Mouse (Mus musculus): ENCODE data around the gene Hist1h2ah. TPM values are rescaled to one million over a fixed set of nuclear protein-coding genes. Genes with fewer than 3 reads are reported as not detected.
A peak's percentile ranks its signal among the peaks of the same experiment; 100 is the strongest.

Hist1h2ah gene
- total RNA-seq, 1 experiment from 2014 or later, result 989 TPM

DNA sequence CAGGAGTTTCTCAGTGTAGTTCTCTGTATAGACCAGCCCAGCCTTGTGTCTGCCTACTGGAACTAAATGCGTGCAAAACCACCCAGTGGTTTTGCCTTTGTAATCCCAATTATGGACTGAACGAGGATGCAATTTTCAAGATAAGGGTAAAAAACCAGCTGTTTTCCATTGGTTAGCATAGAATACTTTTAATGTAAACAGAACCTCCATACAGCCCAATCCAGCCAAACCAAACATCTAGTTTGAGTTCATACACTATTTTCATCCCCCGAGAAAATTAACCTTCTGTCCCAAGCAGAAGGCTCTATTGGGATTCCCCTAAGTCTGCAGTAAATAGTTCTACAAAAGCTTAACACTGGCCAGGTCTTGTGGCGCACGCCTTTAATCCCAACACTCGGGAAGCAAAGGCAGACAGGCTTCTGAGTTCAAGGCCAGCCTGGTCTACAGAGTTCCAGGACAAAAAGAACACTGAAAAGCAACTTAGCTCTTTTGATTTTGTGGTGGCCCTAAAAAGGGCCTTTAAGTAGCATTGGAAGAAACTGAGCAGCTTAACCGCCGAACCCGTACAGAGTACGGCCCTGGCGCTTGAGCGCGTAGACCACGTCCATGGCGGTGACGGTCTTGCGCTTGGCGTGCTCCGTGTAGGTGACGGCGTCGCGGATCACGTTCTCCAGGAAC is 5.2 kb upstream of the Hist1h2ah start:
- peak; percentile 11 for ATAC-seq (replicated peaks; ENCODE audit: low read depth, poor library complexity, severe bottlenecking)

DNA sequence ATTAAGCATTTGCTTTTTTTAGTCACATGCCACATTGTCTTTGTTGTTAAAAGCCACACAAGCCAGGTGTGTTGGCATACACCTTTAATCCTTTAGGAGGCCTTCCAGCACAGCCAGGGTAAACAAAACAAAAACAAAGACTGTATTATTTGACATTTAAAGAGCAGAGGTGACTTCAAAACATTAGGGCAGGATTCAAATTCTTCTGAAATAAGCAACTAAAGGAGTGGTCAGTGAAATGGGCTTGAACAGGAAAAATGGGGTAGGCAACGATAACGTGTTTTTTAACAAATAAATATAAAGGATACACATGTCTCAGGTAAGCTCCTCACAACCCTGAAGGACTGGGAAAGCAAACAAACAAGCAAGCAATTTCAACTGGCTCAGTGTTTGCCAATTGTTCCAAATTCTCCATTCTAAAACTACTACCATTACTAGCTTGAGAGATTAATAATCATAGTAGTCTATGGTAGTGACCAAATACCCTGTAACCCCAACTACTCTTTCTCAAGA is 4.6 kb upstream of the Hist1h2ah start:
- ATAC-seq (replicated peaks; ENCODE audit: low read depth, poor library complexity, severe bottlenecking), result no peak

DNA sequence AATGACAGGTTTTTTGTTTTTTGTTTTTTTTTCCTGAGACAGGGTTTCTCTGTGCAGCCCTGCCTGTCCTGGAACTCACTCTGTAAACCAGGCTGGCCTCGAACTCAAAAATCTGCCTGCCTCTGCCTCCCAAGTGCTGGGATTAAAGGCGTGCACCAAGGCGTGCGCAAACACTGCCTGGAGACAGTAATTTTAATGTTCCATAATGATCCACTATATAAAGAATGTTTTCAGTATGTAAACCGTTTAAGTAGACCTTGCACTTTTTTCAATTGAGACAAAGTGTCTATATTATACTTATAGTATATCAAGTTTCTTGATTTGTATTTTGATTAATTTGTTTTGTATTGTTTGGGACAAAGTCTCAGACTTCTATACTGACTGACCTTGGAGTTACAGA is 4.0 kb upstream of the Hist1h2ah start:
- no peak for ATAC-seq (replicated peaks; ENCODE audit: low read depth, poor library complexity, severe bottlenecking)

DNA sequence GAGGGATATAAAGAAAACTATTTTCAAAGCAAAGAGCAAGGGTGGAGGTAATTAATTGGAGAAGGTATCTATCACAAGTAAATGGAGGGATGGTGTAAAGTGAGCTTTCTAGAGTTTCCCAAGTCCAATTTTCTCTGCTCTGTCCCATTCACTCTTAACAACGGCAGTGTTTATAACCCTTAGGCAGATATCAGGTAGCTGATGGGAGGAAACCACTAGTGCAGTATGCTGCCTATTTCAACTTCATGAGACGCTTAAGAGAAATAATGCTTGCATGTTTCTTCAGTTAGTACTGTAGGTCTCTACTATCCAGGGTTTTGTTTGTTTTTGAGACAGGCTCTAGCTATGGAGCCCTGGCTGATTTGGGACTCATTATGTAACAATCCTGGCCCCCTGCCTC is 2.0 kb upstream of the Hist1h2ah start:
- ATAC-seq (replicated peaks; ENCODE audit: low read depth, poor library complexity, severe bottlenecking), result no peak

DNA sequence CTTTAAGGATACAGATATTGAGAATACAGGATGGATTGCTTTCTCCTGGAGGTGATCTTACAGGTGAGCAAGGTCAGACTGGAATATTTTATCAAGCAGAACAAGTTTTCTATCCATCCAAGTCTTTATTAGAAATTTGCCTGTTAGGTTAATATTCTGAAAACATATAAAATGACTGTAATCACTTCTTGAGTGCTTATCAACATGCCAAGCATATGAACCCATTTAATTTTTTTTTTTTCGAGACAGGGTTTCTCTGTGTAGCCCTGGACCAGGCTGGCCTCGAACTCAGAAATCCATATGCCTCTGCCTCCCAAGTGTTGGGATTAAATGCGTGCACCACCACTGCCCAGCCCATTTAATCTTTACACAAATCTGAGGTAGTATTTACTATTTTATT is 1.6 kb upstream of the Hist1h2ah start:
- no peak for ATAC-seq (replicated peaks; ENCODE audit: low read depth, poor library complexity, severe bottlenecking)

DNA sequence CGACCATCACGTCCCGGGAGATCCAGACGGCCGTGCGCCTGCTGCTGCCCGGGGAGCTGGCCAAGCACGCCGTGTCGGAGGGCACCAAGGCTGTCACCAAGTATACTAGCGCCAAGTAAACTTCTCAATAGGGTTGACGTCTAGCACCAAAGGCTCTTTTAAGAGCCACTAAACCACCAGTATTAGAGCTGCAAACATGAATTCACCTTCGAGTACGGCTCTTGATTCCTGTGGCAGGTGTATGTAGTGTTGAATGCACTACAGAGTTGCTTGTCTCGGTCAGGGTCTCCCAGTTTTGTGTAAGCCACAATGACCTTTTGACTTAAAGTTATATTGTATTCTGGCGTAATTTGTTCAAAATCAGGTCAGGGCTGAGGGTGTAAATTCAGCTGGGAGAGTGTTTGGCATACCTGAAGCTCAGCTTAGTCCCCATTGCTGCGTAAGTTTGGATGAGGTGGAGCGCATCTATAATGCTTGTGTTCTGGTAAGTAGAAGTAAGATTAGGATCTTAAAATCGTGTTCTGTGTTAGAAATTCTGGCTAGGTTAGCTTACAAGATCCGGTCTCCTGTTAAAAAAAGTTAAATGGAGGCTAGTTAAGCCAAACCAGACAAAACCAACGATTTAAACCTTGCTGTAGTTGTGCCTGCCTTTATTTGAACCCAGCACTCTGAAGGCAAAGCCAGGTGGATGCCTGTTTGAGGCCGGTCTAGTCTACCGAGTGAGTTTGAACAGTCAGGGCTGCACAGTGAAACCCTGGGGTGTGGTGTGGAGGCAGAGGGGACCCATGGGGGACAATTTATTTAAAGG is 985 bp upstream of the Hist1h2ah start:
- peak; percentile 10; the same call in 1 of the 2 replicates for ATAC-seq (replicated peaks; ENCODE audit: low read depth, poor library complexity, severe bottlenecking)

DNA sequence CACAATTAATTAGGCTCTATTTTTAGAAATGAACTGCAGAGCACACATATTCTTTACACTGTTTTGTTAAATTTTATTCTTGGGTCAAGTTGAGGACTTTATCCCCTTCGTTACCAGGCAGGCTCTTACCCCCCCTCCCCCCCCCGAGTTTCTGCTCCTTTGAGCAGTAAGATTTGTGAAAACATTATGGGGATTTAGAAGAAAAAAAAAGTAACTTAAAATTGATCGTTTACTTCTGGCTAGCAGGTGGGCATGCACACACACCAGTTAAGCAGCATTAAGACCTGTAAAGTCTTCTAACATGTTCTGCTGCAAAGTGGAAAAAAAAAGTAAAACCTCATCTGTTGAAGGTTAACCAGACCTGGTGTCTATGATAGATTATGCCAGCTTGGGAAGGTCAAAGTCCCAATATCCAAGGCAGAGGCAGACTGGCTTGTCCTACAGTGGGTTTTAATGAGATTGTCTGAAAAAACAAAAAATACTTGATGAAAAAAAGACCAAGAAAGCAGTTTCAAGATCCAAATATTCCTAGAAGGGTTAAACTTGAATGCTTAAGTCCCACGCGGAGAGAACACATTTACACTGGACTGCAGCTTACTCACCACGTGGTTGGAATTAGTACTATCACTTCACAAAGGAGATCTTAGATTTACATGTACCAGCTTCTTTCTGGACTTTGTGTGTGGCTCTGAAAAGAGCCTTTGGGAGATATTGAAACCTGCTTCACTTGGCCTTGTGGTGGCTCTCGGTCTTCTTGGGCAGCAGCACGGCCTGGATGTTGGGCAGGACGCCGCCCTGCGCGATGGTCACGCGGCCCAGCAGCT is 713 bp downstream of the Hist1h2ah start:
- ATAC-seq (replicated peaks; ENCODE audit: low read depth, poor library complexity, severe bottlenecking), result no peak

DNA sequence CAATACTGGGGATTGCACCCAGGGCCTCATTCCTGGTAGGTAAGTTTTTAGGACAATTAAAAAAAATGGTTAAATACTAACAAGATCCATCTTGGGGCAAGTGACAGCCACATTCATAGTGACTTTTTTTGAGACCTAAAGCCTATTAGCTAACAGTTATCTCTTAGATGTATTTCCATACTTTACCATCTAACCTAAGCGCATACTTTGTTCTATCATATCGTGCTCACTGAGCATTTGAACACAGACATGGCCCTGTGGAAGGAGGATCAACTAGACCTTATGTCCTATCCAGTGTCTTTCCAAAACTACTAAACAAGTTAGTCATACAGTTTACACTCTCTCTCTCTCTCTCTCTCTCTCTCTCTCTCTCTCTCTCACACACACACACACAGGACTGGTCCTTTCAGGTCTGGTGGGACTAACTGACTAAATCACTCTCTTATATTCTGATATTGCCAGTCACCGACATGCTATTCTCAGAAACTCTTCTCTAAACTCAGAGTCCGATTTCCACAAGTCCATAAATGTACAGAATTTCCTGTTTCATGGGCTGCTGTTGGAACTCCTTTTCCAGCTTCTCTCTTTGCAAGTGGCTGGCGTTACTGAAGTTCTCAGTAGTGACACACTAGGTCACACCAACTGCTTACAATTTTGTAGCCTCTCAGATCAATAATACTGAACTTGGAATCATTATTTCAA is 1.5 kb downstream of the Hist1h2ah start:
- no peak for ATAC-seq (replicated peaks; ENCODE audit: low read depth, poor library complexity, severe bottlenecking)

DNA sequence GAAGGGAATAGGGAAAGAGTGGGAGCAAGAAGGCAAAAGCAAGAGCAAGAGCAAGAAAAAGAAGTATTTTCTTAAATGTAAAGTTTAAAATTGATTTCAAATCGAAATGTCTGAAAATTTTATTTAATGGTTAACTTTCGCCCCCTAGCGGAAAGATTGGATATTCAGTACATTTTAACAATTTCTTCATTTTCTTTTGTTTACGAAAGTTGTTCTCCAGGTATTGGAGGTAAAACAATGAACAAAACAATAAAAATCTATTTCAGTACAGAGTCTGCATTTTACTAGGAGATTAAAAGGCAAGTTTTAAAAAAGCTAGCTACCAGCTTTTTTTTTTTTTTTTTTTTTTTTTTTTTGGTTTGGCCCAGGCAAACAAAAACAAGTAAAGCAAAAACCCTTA is 4.9 kb downstream of the Hist1h2ah start:
- ATAC-seq (replicated peaks; ENCODE audit: low read depth, poor library complexity, severe bottlenecking), result no peak

DNA sequence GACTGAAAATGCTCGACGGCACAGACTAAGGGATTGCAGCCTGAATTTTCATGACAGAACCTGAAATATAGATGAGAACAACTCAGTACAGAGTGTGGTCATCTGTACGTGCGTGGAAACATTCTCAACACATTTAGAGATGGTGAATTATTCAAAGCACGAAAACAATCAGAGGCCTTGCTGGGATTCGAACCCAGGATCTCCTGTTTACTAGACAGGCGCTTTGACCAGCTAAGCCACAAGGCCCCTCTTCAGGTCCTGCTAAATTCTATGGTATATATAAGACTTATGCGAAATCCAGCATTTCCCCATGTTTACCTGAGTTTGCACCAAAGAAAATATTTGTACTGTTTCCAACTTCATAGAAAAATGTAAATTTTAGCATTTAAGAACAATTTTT is 5.4 kb downstream of the Hist1h2ah start:
- no peak for ATAC-seq (replicated peaks; ENCODE audit: low read depth, poor library complexity, severe bottlenecking)

DNA sequence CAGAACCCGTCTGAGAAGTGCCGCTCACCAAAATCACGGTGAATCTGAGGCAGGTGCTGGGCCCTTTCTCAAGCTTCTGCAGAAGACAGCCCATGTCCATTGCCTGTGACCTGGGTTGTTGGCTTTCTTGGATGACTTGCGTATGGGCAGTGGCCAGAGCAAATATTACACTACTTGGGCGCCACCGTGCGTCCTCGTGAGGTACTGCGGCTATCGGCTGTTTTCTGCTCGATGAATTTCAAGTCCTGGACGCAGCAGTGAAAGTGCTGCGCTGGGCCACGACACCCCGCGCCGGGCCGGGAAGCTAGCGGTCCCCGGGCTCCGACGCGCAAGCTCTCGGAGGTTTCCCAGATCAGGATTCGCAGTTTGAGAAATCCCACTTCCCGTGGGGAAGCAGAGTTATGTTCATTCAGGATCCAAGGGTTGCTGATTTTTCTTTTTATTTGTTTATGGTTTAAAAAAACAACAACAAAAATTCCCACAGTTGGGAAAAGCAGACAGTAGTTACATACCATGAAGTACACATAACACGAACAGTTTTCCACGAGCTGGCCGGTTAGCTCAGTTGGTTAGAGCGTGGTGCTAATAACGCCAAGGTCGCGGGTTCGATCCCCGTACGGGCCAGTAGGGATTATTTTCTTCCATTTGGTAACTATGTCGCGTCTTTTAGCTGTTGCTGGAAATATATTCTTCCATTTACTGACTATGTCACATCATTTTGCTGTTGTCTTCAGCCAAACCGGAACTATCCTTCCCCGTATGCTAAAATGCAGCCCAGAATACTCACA is 6.5 kb downstream of the Hist1h2ah start:
- peak; percentile 86 for ATAC-seq (replicated peaks; ENCODE audit: low read depth, poor library complexity, severe bottlenecking)

DNA sequence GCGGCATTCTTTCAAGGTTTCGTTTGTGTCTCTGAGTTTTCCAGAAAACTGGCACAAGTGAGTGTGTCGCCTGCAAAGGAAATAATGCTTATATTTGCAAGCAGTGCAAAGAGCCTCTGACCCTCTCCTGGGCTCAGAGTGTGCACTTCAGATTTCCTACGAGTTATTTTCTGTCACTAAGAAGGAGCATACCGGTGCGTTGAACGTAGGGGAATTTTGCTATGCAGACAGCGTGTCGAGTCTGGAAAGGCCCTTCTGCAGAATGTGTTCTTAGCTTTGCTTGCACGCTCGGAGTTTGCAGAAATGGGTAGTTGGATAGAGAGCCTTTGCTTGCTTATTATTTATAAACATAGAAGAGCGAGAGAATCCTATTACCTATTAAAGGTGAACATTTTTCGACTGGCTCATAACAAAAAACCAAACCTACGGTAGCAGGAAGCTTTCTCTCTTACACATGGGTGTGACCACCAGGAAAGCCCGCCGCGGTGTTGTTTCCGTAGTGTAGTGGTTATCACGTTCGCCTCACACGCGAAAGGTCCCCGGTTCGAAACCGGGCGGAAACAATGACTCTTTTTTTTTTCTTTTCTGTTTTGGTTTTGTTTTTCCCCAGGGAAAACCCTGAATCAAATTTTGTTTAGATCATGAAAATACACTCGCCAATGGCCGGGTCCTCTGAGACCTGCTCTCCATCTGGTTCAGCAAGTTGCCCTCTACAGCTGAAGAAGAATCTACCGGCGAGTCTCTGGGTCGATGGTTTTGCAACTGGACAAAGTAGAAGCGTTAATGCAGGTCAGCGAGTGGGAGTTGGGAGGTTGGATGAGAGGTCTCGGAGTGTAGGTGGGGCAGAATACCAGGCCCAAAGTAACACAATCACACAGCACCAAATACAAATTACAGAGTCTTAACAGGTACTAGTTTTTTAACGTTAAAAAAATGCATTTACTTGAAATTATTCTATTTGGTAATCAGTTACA is 9.0 kb downstream of the Hist1h2ah start:
- ATAC-seq (replicated peaks; ENCODE audit: low read depth, poor library complexity, severe bottlenecking), result 0 out of 2 replicates have a peak, but pooled peaks have one; percentile 31

DNA sequence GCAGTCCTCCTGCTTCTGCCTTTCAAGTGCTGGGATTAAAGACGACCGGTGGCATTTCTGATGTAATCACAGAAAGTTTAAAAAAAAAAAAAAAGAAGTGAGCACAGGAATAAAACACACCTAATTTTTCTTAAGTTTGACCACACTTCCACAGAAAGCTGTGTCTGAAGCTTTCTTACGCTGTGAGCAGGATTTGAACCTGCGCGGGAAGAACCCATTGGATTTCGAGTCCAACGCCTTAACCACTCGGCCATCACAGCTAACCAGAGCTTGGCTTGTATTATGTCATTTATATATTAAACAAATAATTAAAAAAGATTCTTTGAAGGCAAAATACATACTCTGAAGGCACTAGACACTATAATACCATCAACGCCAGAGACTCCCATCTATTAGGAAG is 13.1 kb downstream of the Hist1h2ah start:
- ATAC-seq (replicated peaks; ENCODE audit: low read depth, poor library complexity, severe bottlenecking), result peak; percentile 67

DNA sequence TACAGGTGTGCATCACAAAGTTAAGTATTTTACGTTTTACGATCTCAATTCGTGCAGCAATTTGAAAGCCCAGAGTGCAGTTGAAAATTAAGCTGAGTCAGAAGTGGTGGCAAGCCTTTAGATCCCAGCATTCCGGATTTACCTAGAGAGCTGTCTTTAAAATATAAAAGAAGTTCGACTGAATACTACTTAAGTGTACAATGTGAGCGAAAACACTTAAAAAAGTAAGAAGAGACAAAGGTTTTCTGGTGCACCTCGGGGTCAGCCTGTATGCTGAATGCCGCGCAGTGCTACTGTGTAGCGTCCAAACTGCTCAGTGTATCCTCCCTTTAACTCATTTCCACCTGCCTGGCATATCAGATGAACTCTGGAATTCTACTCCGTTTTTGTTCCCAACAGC is 13.8 kb downstream of the Hist1h2ah start:
- ATAC-seq (replicated peaks; ENCODE audit: low read depth, poor library complexity, severe bottlenecking), result no peak

DNA sequence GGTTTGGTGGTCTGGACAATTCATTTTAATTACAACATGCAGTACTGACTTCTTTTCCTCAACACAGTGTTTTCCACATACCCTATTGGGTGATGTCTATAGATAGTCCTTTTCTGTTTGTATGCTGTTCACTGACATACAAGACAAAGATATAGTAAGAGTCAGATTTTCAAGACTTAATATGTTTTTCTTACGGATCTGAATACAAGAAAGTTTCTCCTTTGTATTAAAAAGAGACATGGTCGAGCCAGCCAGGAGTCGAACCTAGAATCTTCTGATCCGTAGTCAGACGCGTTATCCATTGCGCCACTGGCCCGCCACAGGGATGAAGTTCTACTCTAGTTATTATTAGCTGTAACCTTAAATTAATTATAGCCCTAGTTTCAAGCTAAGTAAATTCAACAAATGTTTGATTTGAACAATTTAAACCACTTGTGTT is 14.4 kb downstream of the Hist1h2ah start:
- ATAC-seq (replicated peaks; ENCODE audit: low read depth, poor library complexity, severe bottlenecking), result peak; percentile 47

DNA sequence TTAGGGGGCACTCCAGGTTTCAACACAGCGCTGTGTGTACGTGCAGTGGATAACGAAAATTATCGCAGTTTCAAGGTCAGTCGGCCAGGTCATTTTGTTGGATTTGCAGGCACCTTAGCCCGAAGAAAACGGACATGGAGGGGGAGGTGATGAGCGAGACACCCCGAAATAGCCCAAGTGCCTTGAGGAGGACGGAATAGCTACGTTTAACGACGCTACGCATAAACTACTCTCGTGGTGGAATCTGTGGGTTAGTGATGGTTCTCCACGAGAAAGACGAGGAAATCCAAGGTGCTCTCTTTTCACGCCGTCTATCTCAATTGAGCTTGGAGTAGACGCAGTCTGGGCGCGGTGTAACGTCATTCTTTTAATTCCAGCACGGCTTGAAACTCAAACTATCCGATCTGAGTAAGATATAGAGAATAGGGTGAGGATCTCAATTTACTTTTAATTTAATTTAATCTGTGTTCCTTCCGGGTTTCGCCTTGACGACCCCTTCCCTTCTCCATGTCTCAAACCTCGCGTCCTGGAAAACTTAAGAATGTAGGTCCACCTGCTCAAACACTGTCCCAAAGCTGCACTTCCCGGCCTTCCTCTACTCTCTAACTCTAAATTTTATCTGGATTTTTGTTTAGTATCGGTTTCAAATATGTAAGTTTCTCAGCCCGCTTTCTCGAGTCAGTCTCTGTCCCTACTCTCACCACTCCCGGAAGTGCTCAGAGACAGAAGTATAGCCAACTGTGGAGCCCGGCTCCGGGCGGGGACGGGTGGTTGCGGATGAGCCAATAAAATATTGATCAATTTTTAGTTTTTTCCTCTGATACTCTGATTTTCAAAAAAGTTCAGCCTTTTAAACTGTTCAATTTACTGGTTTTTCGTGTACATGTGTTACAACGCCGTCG is 15.2 kb downstream of the Hist1h2ah start:
- ATAC-seq (replicated peaks; ENCODE audit: low read depth, poor library complexity, severe bottlenecking), result peak; percentile 58
